Mouse (Mus musculus): Measurements from ENCODE around the gene Gm47955. TPM values are rescaled to one million over a fixed set of nuclear protein-coding genes. Genes with fewer than 3 reads are reported as not detected.
"Not testable (repeated sequence)": the region's sequence is repeated elsewhere in the genome, so short reads cannot be mapped to it uniquely, and the experiment has no call there.

Gene Gm47955
- polyA plus RNA-seq, 1 experiment from 2014 or later = not detected

GRCm38 (mm10) chr1:83000306-83000705 lies 40.2 kb downstream of the Gm47955 start, which contains the start of gene Gm47959:
Gm47959 (plus strand) TSS chr1:83000548.
- WGBS = 96% methylated on average over 9 of the region's 9 CpGs
- not testable (repeated sequence) for H3K27me3 ChIP-seq (replicated peaks); H3K9me3 ChIP-seq; H3K4me3 ChIP-seq (replicated peaks); ATAC-seq (ENCODE audit: insufficient read depth, low FRiP score, low read depth); H3K9ac ChIP-seq; H3K4me2 ChIP-seq; H3K27ac ChIP-seq; H3K36me3 ChIP-seq; H3K4me1 ChIP-seq

- Histone ChIP-seq H3K9ac (no peak overlapping the region), H3K4me1 (no peaks in the 10 kb centered on the region), H3K4me2 (no peak overlapping the region), H3K27ac (no peak overlapping the region), H3K36me3 (no peaks in the 10 kb centered on the region), H3K9me3 (no peaks in the 10 kb centered on the region), H3K27me3 (replicated peaks) (no peaks in the 10 kb centered on the region), H3K4me3 (replicated peaks) (no peak overlapping the region)
- no peak for ATAC-seq (ENCODE audit: insufficient read depth, low FRiP score, low read depth)
- WGBS = 74% methylated on average over 8 of the region's 8 CpGs
Observed at GRCm38 (mm10) chr1:83006218-83007179, 46.4 kb downstream of the Gm47955 start.

GRCm38 (mm10) chr1:83007471-83007870 lies 47.4 kb downstream of the Gm47955 start:
- ATAC-seq (ENCODE audit: insufficient read depth, low FRiP score, low read depth) = no peak
- WGBS = 37% methylated on average over 6 of the region's 6 CpGs

More at GRCm38 (mm10) chr1:83007471-83007870, 47.4 kb downstream of the Gm47955 start:
- Histone ChIP-seq H3K27ac (no peak overlapping the region), H3K27me3 (replicated peaks) (no peaks in the 10 kb centered on the region), H3K9ac (no peak overlapping the region), H3K9me3 (no peaks in the 10 kb centered on the region), H3K4me2 (no peak overlapping the region), H3K4me3 (replicated peaks) (no peak overlapping the region), H3K4me1 (no peaks in the 10 kb centered on the region), H3K36me3 (no peaks in the 10 kb centered on the region)

Other genes with a start within 250 kb of the Gm47955 start
- 175 and 178 TPM in 2 replicates for gene Mff, start 235.4 kb upstream of the Gm47955 start, polyA plus RNA-seq (2015; fragmentation: Nextera tagmentation; extraction: Ambion mirVana)
- 28.3 and 35.1 TPM in 2 replicates for gene Tm4sf20, start 191.8 kb upstream of the Gm47955 start, polyA plus RNA-seq (2015; fragmentation: Nextera tagmentation; extraction: Ambion mirVana)
- gene Gm47791, start 189.0 kb upstream of the Gm47955 start, polyA plus RNA-seq (2015; fragmentation: Nextera tagmentation; extraction: Ambion mirVana) = not detected in 2 replicates
- gene Agfg1, start 120.8 kb upstream of the Gm47955 start, polyA plus RNA-seq (2015; fragmentation: Nextera tagmentation; extraction: Ambion mirVana) = 27.0 and 27.9 TPM in 2 replicates
- gene A030005L19Rik, start 47.0 kb upstream of the Gm47955 start, polyA plus RNA-seq (2015; fragmentation: Nextera tagmentation; extraction: Ambion mirVana) = 0.28 TPM in 1 of 2 replicates, not detected in the other
- not detected in 2 replicates for gene A030014E15Rik, start 35.4 kb upstream of the Gm47955 start, polyA plus RNA-seq (2015; fragmentation: Nextera tagmentation; extraction: Ambion mirVana)
- gene Gm6217, start 28.9 kb upstream of the Gm47955 start, polyA plus RNA-seq (2015; fragmentation: Nextera tagmentation; extraction: Ambion mirVana) = not detected in 2 replicates
- not detected in 2 replicates for gene A030003K21Rik, start 16.9 kb upstream of the Gm47955 start, polyA plus RNA-seq (2015; fragmentation: Nextera tagmentation; extraction: Ambion mirVana)
- gene Gm7544, start 4.3 kb upstream of the Gm47955 start, polyA plus RNA-seq (2015; fragmentation: Nextera tagmentation; extraction: Ambion mirVana) = not detected in 2 replicates
- gene Gm47959, start 40.3 kb downstream of the Gm47955 start, polyA plus RNA-seq (2015; fragmentation: Nextera tagmentation; extraction: Ambion mirVana) = not detected in 2 replicates
- 0.55 and 0.71 TPM in 2 replicates for gene Slc19a3, start 78.2 kb downstream of the Gm47955 start, polyA plus RNA-seq (2015; fragmentation: Nextera tagmentation; extraction: Ambion mirVana)
- not detected in 2 replicates for gene Krtap28-10, start 82.2 kb downstream of the Gm47955 start, polyA plus RNA-seq (2015; fragmentation: Nextera tagmentation; extraction: Ambion mirVana)
- gene Gm47969, start 84.6 kb downstream of the Gm47955 start, polyA plus RNA-seq (2015; fragmentation: Nextera tagmentation; extraction: Ambion mirVana) = not detected in 2 replicates
- not detected in 2 replicates for gene A030005K14Rik, start 99.1 kb downstream of the Gm47955 start, polyA plus RNA-seq (2015; fragmentation: Nextera tagmentation; extraction: Ambion mirVana)
- gene Krtap28-13, start 100.6 kb downstream of the Gm47955 start, polyA plus RNA-seq (2015; fragmentation: Nextera tagmentation; extraction: Ambion mirVana) = not detected in 2 replicates
- 7.2 and 8.6 TPM in 2 replicates for gene Ccl20, start 156.5 kb downstream of the Gm47955 start, polyA plus RNA-seq (2015; fragmentation: Nextera tagmentation; extraction: Ambion mirVana)
- gene Daw1, start 199.5 kb downstream of the Gm47955 start, polyA plus RNA-seq (2015; fragmentation: Nextera tagmentation; extraction: Ambion mirVana) = 0.08 and 0.23 TPM in 2 replicates